Mouse (Mus musculus): Measurements from ENCODE around the gene Ubxn1. TPM values are rescaled to one million over a fixed set of nuclear protein-coding genes. Genes with fewer than 3 reads are reported as not detected.
"Not testable (repeated sequence)": the region's sequence is repeated elsewhere in the genome, so short reads cannot be mapped to it uniquely, and the experiment has no call there.

Gene Ubxn1
- 10 to 100 TPM; 91.5 to 93.8 TPM for total RNA-seq (2021)
- long read RNA-seq, experiment 1, transcript Ubxn1-201 (8 exons, 1,127 nt) = minor isoform, 10 of 92 reads
- long read RNA-seq, experiment 1, transcript Ubxn1-204 (9 exons, 1,291 nt) = major isoform, 64 of 92 reads
- long read RNA-seq, experiment 1, transcript Ubxn1-202 (10 exons, 1,033 nt) = minor isoform, 14 of 92 reads
- long read RNA-seq, experiment 1, partial matches to known transcripts = 3 of 92 reads
- long read RNA-seq, experiment 1, other reads (novel, unspliced or antisense) = 1 of 92 reads
- long read RNA-seq, experiment 2, transcript Ubxn1-201 (8 exons, 1,127 nt) = minor isoform, 8 of 60 reads
- long read RNA-seq, experiment 2, transcript Ubxn1-204 (9 exons, 1,291 nt) = major isoform, 43 of 60 reads
- long read RNA-seq, experiment 2, transcript Ubxn1-202 (10 exons, 1,033 nt) = minor isoform, 6 of 60 reads
- long read RNA-seq, experiment 2, partial matches to known transcripts = 2 of 60 reads
- long read RNA-seq, experiment 2, other reads (novel, unspliced or antisense) = 1 of 60 reads

DNA sequence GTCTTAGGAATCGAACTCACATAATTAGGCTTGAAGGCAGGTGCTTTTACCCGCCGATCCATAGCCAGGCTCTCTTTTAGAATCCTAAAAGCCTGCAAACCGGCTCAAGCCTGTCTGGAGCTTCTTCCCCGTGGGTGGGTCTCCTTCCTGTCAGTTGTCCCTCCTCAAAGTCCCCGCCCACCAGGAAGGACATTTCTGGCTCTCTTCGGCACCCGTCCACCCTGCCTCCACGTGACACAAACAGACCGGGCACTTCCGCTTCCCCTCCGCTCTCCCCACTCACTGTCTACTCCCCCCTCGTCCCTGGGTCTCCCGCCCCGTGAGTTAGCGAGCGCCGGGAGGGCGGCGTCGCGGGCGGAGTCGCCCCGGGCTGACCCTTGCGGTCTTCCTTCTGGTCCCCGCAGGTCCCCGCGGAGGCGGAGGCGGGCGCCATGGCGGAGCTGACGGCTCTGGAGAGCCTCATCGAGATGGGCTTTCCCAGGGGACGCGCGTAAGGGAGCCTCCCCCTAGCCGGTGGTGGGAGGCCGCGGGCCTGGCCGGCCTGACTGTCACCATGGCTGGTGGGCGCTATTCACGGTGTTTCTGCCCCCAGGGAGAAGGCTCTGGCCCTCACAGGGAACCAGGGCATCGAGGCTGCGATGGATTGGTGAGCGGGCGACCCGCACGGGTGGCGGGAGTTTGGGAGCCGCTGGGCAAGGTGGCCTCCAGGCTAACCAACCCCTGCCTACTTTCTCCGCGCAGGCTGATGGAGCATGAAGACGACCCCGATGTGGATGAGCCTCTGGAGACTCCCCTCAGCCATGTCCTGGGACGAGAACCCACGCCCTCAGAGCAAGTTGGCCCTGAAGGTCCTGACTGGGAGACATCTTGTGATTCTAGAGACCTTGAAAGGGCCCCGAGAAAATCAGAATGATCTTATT is at the start of gene Ubxn1:
Gene Ubxn1, plus strand, starts transcription at position 230 of the 920 bp plus-strand sequence.
- DNase-seq (ENCODE audit: low spot score in 2 of 2) = peak; percentile 97 to 99
- intact Hi-C loops (cut with DNase I) = no loop called here

DNA sequence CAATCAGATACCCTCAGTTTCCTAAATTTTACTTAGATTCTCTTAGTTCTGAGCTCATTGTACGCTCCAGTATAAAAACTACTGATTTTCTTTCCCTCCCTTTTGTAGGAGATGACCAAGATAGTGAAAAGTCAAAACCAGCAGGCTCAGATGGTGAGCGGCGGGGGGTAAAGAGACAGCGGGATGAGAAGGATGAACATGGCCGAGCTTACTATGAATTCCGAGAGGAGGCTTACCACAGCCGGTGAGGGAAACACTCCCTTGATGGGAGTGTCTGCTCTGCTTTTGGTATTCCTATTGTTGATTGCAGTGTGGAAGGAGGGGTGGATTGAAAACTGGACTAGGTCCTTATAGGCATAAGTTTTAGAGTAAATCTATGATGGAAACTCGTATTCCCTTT is 48.6 kb upstream of the Ubxn1 start:
- no peak for DNase-seq (ENCODE audit: low spot score in 2 of 2)
- intact Hi-C loops (cut with DNase I) = loop anchor here (5.0 kb wide), 1 partner anchor 75 kb away; no protein-coding TSS in a partner anchor

DNA sequence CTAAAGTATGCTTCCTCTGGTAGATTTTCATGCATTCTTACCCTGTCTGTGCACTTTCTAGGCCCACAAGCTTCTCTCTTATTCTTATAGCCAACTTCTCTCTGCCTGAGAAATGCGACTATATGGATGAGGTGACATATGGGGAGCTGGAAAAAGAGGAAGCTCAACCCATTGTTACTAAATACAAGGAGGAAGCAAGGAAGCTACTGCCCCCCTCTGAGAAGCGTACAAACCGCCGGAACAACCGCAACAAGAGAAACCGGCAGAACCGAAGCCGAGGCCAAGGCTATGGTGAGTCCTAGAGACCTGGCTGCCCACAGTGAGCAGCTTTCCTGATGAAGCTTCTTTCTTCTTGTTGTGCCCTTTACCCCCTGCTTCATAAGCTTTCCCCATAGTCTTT is 41.6 kb upstream of the Ubxn1 start, which contains the start of gene AC129217.1:
Gene AC129217.1, plus strand, starts transcription at position 114 of the 400 bp plus-strand sequence.
- no peak for DNase-seq (ENCODE audit: low spot score in 2 of 2)
- intact Hi-C loops (cut with DNase I) = no loop called here

DNA sequence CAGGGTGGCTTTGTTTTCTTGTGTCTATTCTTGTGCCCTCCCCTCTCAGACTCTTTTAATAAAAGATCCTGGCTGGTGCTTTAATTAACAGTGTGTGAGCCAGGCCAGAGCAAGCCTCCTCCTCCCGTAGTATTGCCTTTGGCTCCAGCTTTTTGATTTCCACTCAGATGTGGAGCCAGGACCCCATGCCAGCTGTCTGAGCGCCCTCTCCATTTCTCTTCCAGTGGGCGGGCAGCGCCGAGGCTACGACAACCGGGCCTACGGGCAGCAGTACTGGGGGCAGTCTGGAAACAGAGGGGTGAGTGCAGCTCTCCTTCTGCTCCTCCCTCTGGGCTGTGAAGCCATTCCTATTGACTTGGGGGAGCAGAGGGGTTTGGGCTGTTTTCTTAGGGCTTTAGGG is 40.6 kb upstream of the Ubxn1 start:
- intact Hi-C loops (cut with DNase I) = no loop called here
- DNase-seq (ENCODE audit: low spot score in 2 of 2) = no peak

DNA sequence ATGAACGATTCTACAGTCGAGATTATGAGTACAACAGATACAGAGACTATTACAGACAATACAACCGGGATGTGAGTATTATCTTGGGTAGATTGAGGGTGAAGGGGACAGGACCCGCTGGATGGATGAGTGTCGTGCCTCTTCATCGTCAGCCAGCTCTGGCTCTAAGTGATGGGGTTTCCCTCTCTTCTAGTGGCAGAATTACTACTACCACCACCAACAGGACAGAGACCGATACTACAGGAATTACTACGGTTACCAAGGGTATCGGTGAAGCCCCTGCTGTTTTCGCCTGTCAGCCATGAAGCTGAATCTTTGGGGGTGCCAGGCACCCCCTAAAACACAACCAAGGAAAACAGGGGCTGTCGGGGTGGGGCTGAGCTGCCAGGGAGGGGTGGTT is 40.0 kb upstream of the Ubxn1 start:
- no peak for DNase-seq (ENCODE audit: low spot score in 2 of 2)
- intact Hi-C loops (cut with DNase I) = no loop called here

DNA sequence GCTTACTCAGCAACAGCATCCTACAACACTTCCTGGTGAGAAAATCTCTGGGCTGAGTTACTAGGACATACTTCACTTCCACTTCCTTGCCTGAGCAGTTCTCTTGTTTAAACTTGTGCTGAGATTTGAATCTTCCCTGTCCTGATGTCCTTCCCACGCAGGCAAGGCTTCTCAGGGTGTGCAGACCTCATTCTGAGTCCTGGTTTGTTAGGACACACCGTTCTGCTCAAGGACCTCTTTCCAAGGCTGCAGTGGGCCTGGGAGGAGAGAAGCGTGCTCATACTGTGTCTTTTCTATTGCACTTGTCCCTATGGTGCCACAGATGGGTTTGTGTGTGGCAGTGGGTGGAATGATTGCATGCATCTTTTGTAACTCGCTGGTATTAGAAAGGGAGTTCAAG is 38.3 kb upstream of the Ubxn1 start:
- no peak for DNase-seq (ENCODE audit: low spot score in 2 of 2)

DNA sequence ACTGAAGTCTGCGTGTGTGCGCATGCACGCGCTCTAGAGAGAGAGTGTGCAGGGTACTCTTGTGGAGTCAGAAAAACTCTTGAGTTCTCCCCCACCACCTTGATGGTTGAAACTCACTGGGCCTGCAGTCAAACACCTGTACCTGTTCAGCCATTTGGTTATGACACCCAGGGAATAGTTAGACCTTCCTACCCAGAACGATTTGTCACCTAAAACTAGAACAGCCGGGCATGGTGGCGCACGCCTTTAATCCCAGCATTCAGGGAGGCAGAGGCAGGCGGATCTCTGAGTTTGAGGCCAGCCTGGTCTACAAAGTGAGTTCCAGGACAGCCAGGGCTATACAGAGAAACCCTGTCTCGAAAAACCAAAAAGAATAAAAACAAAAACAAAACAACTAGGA is 35.0 kb upstream of the Ubxn1 start:
- intact Hi-C loops (cut with DNase I); DNase-seq (ENCODE audit: low spot score in 2 of 2): not testable (repeated sequence)

More for the DNA sequence above, 38.3 kb upstream of the Ubxn1 start:
- intact Hi-C loops (cut with DNase I) = no loop called here

DNA sequence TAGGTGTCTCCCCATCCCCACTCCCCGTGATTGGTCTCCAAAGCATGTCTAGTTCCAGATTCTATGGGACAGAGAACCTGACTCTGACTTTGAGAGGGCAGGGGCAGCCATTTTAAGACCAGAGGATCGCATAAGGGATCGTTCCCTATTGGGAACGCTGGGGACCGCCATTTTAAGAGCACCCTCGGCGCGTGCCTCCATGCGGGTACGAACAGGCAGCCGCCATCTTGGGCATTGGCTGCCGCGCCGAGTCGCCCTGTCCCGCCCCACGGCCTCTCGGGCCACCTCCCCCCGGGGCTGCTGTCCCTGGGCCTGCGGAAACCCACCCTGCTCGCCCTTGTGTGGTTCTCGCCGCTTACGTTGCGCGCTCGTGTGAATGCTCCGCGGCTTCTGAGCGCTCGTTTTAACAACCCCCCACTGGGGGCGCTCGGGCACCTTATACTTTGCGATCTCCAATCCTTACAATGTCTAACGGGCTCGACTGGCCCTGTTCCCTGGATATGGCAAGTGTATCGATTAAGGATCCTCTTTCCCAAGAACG is 34.0 kb upstream of the Ubxn1 start, which contains the start of gene Bscl2:
Gene Bscl2, plus strand, starts transcription at position 217 of the 541 bp plus-strand sequence.
- DNase-seq (ENCODE audit: low spot score in 2 of 2) = peak; percentile 87 to 94
- intact Hi-C loops (cut with DNase I) = no loop called here

DNA sequence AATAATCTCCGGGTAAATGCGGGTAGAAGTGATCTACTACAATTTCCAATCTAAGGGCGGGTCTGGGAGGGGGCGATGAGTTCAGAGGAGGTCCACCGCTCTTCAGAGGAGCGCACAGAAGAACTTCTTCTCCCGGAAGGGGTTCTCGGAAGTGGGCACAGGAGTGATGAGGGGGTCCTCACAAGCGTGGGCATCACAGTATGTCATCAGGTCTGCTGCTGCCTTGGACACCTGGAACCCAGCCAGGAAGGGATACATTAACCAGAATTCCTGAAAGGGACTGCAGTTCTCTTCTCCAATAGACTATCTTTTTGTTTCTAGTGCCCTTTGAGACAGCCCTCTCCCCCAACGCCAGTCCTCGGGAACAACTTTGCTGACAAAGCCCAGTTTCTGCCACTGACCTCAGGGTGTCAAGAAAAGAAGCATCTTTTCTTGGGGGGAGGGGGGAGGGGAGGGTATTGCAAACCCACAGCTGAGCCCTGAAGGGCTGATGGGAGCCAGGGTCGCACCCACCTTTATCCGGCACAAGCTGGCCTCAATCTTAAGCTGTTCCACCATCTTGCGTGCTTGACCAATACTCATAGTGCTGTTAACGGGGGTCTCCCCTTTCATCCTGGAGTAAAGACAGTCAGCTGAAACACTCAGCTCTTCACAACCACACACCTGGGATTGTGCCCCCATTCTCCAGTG is 33.1 kb upstream of the Ubxn1 start:
- intact Hi-C loops (cut with DNase I) = no loop called here
- DNase-seq (ENCODE audit: low spot score in 2 of 2) = peak in 1 of 2 experiments; percentile 72

DNA sequence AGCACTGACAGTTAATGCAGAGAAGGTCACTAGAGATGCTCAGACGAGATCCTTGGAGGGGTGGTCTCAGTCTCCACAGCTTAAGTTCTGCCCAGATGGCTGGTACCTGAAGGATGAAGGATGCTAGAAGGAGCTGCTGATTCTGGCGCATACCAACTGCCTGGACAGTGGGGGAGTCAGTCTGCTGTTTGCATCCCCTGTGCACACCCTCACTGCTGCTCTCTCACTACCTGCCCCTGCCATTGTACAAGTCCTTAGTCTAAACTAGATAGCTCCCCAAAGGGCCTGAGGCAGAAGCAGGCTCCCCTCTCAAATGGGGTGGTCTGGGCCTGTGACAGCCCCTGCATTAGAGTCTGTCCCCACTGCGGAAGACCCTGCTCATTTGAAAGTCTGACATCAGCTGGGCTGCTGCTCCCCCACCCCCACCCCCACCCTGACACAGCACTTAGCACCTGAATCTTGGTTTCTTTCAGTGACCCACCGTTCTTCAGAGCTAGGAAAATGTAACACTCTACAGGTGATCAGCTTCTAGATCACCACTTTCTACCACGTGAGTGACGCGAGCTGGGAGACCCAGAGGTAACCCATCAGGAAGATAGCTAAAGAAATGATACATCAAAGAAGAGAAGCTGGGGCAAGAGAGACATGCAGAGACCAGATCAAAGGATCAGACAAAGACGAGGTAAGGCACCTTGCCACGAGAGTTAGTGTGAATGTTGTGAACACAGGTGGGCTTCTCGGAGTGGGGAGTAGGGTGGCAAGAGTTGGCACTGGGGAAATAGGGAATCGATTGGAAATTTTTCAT is 32.0 kb upstream of the Ubxn1 start, which contains the start of gene Gng3:
Gene Gng3, minus strand, starts transcription at position 92 of the 805 bp plus-strand sequence.
- intact Hi-C loops (cut with DNase I) = no loop called here
- peak; percentile 86 to 91 for DNase-seq (ENCODE audit: low spot score in 2 of 2)

DNA sequence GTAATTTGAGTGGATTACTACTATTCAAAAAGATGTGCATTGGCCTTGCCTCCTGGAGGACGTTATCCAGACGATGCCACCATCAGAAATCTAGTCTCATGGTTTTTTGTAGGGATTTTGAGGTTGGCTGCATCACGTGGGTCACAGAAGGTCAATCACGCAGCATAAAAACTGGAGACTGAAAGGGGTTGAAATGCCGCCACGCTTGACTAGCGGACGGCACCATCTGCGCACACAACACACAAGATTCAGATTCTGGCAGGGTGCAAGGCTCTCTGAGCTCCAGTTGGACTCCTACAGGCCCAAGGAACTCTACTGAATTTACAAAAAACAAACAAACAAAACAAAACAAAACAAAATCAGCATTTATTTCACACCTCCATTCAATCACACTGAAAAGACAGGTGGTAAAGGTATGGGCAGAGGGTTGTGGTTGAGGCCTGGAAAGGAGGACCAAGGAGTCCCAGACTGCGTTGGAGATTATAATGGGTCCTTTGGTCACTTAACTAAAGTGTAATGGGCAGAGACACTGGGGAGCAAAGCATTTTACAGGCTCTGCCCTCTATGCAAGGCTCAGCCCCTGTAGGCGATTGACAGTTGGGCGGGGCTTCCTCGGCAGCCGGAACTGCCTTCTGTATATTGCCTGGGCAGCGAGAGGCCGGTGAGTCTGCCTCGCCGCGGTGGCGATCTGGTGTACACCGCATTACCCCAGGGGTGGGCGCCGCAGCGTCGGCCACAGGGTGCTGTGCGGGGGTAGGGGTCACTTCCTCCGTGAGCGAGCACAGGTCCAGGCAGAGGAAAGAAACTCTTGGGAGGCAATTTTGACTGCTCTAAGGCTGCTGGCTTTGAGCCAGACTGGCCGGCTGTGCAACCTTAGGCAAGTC is 31.1 kb upstream of the Ubxn1 start:
- DNase-seq (ENCODE audit: low spot score in 2 of 2) = peak in 1 of 2 experiments; percentile 70
- intact Hi-C loops (cut with DNase I) = loop anchor here (5.0 to 10.0 kb wide), 2 partner anchors 115 to 242 kb away; partner anchors contain the start of gene Tut1

DNA sequence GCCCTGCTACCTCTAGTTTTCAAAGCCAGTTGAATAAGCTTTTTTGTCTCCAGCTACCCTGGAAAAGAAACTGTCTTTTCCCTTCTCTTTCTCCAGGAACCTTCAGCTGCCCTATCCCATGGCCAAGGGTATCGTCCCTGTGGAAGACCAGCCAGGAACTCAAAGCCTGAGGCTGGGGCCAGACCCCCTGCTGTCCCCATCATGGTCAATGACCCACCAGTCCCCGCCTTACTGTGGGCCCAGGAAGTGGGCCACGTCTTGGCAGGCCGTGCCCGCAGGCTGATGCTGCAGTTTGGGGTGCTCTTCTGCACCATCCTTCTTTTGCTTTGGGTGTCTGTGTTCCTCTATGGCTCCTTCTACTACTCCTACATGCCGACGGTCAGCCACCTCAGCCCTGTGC is 30.3 kb upstream of the Ubxn1 start:
- intact Hi-C loops (cut with DNase I) = loop anchor here (5.0 to 10.0 kb wide), 2 partner anchors 114 to 241 kb away; partner anchors contain the start of gene Tut1
- no peak for DNase-seq (ENCODE audit: low spot score in 2 of 2)

DNA sequence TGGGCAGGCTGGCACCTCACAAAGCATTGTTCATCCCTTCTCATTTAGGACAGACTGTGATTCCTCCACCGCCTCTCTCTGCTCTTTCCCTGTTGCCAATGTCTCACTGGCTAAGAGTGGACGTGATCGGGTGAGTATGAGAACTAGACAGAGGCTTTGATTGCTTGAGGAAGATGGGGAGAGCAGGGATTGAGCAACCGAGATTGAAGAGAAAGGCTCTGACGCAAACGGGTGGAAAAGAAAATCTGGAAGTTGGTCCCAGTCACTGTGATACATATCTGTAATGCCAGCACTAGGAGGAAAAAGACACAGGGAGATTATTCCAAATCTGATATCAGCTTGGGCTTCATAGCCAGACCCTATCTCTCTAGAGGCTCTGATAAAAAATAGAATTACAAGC is 28.3 kb upstream of the Ubxn1 start:
- DNase-seq (ENCODE audit: low spot score in 2 of 2) = no peak
- intact Hi-C loops (cut with DNase I) = loop anchor here (5.0 to 10.0 kb wide), 2 partner anchors 112 to 239 kb away; partner anchors contain the start of gene Tut1

DNA sequence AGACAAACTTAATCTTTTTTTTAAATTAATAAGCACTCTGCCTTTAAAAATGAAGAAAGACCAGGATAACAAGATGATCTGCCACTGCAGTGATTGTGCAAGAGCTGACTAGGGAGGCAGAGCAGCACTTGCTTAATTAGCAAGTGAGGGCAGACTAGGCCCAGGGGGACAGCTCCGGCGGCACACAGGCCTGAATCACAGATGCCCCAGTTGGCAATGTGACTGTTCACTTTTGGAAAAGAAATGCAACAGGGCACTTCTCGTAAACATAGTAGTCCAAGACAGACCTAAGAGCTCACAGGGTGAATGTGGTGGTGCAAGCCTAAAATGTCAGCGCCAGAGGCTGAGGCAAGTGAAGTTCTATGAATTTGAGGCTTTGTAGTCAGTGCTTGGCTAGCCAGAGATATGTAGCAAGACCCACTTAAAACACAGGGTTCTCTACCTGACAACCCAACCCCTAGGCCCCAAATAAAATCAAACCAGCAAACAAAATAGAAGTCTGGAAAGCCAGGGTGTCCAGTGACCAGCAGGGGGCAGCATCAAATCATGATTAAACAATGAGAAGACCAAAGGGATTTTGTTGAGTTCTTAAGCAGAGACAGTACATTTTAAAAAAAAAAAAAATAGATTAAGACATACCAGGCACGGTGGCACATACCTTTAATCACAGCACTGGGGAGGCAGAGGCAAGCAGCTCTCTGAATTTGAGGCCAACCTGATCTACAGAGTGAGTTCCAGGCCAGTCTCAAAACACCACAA is 26.7 kb upstream of the Ubxn1 start:
- intact Hi-C loops (cut with DNase I) = loop anchor here (5.0 to 10.0 kb wide), 2 partner anchors 110 to 238 kb away; partner anchors contain the start of gene Tut1
- DNase-seq (ENCODE audit: low spot score in 2 of 2) = peak; percentile 86 to 87

DNA sequence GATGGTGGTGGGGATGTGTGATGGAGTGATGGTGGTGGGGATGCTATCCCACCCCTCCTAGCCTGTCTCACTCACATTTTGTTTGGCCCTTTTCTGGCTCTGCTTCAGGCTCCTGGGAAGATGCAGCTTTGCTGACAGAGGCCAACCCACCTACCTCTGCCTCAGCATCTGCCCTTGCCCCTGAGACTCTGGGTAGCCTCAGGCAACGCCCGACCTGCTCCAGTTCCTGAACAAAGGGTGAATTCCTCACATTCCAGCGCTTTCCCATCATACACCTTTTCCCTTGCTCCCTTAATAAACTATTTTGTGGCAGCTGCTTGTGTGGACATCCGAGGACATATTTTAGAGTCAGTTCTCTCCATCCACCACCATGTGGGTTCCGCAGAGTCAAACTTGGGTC is 22.9 kb upstream of the Ubxn1 start:
- intact Hi-C loops (cut with DNase I) = loop anchor here (10.0 kb wide), 1 partner anchor 106 kb away; the partner anchor contains the start of gene Tut1

DNA sequence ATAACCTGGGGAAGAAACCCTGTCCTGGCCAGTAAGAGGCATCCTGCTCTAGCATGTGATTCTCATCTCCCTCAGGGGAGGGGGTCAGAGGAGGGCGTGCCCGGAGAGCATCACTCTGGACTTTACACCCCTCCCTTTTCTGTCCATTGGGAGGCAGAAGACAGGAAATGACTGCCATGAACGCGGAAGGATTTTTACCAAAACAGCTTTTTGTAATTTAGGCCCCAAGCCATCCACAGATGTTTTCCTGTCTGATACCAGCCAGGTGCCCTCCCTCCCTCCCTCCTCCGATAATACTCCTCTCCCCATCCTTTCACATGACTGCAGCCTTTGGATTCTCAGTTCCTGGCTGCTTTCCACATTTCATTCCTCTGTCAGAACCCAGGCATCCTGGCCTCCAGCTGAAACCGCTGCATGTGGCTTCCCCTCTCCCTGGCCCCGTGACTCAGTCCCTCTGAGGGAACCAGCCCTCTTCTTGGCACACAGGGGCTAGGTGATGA is 20.8 kb upstream of the Ubxn1 start, which contains the start of gene Lrrn4cl:
Gene Lrrn4cl, plus strand, starts transcription at position 367 of the 500 bp plus-strand sequence.
- intact Hi-C loops (cut with DNase I) = loop anchor here (5.0 to 10.0 kb wide), 2 partner anchors 37 to 264 kb away; partner anchors contain the start of genes 1810009A15Rik and Gm49416
- no peak for DNase-seq (ENCODE audit: low spot score in 2 of 2)

More for the DNA sequence above, 22.9 kb upstream of the Ubxn1 start:
- DNase-seq (ENCODE audit: low spot score in 2 of 2) = no peak
